Mouse (Mus musculus) G1E (cell line): ENCODE results near the gene Kctd3.

Experiments used
- CTCF ChIP-seq: IDR thresholded peaks from 2 replicates; pipeline ENCODE4 v1.5.1; 2012; ENCODE audit warnings: low read depth, low read length, inconsistent platforms, mixed read lengths
- GATA1 ChIP-seq: IDR thresholded peaks from 2 replicates; pipeline ENCODE4 v1.6.1; 2012; ENCODE audit warnings: borderline replicate concordance, low read length, inconsistent platforms, mixed read lengths
- POLR2AphosphoS5 ChIP-seq: IDR thresholded peaks from 2 replicates; pipeline ENCODE4 v1.6.1; 2012; ENCODE audit warnings: low read depth, low read length, inconsistent platforms; ENCODE audit not compliant: insufficient replicate concordance

DNA sequence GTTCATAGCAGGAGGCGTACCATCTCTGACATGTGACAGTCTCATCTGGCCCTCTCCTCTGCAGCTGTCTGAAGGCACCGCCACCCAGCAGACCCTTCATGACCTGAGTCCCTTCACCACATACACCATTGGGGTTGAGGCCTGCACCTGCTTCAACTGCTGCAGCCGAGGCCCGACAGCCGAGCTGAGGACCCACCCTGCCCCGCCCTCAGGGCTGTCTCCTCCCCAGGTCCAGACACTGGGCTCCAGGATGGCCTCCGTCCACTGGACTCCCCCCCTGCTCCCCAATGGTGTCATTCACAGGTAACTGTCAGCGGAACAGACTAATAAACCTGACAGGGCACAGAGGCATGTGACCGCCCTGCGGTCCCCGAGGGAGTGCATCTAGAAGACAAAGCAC is 60.8 kb downstream of the Kctd3 start:
- no peak for TF ChIP-seq CTCF
- no peak for TF ChIP-seq GATA1
- no peak for TF ChIP-seq POLR2AphosphoS5
